Mouse (Mus musculus) heart, postnatal 10 days (tissue): ENCODE data around the gene Olfr1261. TPM values are rescaled to one million over a fixed set of nuclear protein-coding genes. Genes with fewer than 3 reads are reported as not detected.

Source experiments
- DNase-seq, 2 experiments: peaks; one replicate each; pipeline ENCODE4 v3.0.0; 2021
- intact Hi-C: fragments of 180-260 bp; cut with DNase I; formaldehyde crosslinking; loops from one replicate; pipeline ENCODE4 v1.15.1; 2025
- total RNA-seq, 2 experiments: library from RNA; stranded (reverse); gene quantifications; 2 replicates each; pipeline ENCODE4 v1.2.3; 2021

Olfr1261 gene
- not detected for total RNA-seq

DNA sequence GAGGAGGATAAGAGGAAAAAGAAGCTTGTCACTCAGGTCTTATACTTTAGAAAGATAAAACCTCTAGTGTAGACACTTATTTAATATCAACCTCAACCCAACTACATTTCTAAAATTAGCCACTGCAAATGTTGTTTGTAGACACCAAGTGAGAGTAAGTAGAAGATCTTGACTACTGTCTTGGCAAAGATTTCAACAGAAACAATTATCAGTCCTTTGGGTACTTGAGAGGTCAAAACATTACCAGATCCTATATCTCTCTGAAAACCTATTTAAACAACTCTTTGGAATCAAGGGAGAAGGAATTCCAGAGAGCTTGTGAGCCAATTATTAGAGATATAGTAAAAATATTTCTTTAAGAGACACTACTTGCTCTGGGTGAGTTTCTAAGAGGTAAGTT lies at the start of gene Olfr1261:
TSS of gene Olfr1261 (plus strand) at position 301 of the 400 bp plus-strand sequence.
- no peak for DNase-seq
- intact Hi-C loops = no loop called here

GRCm38 (mm10) chr2:89948564-89948963 lies 42.5 kb upstream of the Olfr1261 start, which contains the start of gene Olfr1259:
Gene Olfr1259, minus strand, starts transcription at chr2:89948664.
- DNase-seq = no peak
- intact Hi-C loops = no loop called here

GRCm38 (mm10) chr2:89974184-89974583 lies 16.8 kb upstream of the Olfr1261 start, which contains the start of gene Olfr1260:
Gene Olfr1260, plus strand, starts transcription at chr2:89974340.
- DNase-seq = no peak
- intact Hi-C loops = no loop called here

- no peak for DNase-seq
- intact Hi-C loops = no loop called here
Measured at GRCm38 (mm10) chr2:89977709-89978108, 13.3 kb upstream of the Olfr1261 start.

DNA sequence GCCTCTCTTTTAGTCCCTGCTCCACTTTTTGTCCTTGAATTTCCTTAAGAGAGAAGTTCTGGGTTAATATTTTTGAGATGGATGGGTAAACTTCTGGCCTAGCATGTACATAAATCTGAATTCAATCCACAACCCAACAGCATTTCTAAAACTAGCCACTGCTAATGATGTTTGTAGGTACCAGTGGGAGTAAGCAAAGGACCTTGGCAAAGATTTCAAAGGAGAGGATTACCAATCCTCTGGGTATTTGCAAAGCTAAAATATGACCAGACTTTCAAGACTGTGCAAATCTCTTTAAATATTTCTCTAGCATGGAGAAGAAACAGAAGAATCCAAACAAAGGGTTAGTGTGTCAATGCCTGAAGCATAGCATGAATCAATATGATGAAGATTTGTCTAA lies 8.8 kb downstream of the Olfr1261 start, which contains the start of gene Olfr1262:
TSS of gene Olfr1262 (plus strand) at position 301 of the 400 bp plus-strand sequence.
- DNase-seq = no peak
- intact Hi-C loops = no loop called here

DNA sequence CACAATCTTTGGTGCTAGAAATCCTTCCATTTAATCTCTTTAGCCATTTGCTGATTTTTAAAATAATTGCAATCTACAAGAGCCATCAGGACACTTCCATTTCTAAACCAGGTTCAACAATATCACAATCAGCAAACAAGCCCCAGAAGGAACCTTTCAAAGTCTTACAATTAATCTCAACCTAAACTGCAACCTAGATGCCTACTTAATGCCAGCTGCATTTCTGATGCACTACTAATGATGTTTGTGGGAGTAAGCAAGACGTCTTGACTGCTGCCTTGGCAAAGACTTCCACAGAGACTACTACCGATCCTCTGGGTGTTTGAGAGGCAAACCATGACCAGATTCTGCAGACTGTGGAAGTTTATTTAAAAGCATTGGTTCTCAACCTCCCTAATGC lies 20.8 kb downstream of the Olfr1261 start, which contains the start of gene Olfr1263:
TSS of gene Olfr1263 (plus strand) at position 301 of the 400 bp plus-strand sequence.
- intact Hi-C loops = no loop called here
- DNase-seq = no peak

DNA sequence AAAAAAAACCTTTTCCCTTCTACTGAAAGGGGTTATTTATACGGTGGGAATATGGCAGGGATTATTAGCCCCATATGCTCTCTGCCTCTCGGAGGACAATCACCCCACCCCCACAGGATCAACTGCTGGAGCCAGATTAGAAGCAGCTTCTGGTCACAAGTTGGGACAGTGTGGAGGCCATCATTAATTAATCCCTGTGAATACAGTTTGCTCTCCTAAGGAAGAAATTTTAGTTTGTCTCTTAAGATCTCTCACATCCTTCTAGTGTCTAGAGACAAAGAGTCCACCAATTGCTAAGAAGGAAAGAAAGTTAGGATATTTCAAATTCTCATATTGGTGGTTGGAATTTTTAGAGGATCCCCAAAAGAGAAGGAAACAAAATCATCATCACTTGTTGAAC lies 34.5 kb downstream of the Olfr1261 start, which contains the start of gene Olfr1264:
TSS of gene Olfr1264 (minus strand) at position 101 of the 400 bp plus-strand sequence.
- intact Hi-C loops = no loop called here
- DNase-seq = no peak

DNA sequence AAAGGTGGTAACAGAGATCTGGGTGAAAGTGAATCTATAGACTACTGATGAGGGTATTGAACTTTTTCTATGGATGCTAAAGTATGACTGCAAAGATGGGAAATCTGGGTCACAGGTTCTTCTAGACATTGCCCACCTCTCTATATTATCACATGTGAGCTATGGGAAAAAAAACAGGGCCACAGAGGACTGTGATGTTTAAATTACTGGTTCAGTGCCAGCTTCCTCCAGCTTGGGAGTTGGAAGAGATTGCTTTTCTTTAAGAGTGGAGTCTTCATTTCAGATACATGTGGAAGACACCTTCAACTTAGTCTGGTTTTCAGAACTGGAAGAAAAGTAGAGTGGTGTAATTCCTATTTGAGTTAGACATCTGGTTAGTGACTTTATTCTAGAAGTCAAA lies 44.0 kb downstream of the Olfr1261 start, which contains the start of gene Olfr1265:
TSS of gene Olfr1265 (plus strand) at position 301 of the 400 bp plus-strand sequence.
- DNase-seq = no peak
- intact Hi-C loops = no loop called here

Other genes starting within 250 kb of the Olfr1261 start
- not detected for gene Olfr1253, start 234.1 kb upstream of the Olfr1261 start, total RNA-seq
- not detected for gene Olfr1254, start 197.6 kb upstream of the Olfr1261 start, total RNA-seq
- not detected for gene Olfr1255, start 179.2 kb upstream of the Olfr1261 start, total RNA-seq
- gene Olfr1256, start 149.7 kb upstream of the Olfr1261 start, total RNA-seq = not detected
- gene Olfr48, start 143.0 kb upstream of the Olfr1261 start, total RNA-seq = not detected
- not detected for gene Olfr1257, start 112.8 kb upstream of the Olfr1261 start, total RNA-seq
- gene Olfr1258, start 63.9 kb upstream of the Olfr1261 start, total RNA-seq = not detected
- not detected for gene Olfr1259, start 42.6 kb upstream of the Olfr1261 start, total RNA-seq
- not detected for gene Olfr1260, start 16.9 kb upstream of the Olfr1261 start, total RNA-seq
- gene Olfr1262, start 8.9 kb downstream of the Olfr1261 start, total RNA-seq = not detected
- gene Olfr1263, start 20.9 kb downstream of the Olfr1261 start, total RNA-seq = not detected
- gene Olfr1264, start 34.4 kb downstream of the Olfr1261 start, total RNA-seq = not detected
- gene Olfr1265, start 44.1 kb downstream of the Olfr1261 start, total RNA-seq = not detected
- gene Olfr140, start 72.4 kb downstream of the Olfr1261 start, total RNA-seq = not detected
- gene Olfr1269, start 130.2 kb downstream of the Olfr1261 start, total RNA-seq = not detected
- not detected for gene Olfr32, start 151.1 kb downstream of the Olfr1261 start, total RNA-seq
- not detected for gene Olfr1270, start 161.9 kb downstream of the Olfr1261 start, total RNA-seq
- not detected for gene Olfr1506, start 233.3 kb downstream of the Olfr1261 start, total RNA-seq